Mouse (Mus musculus) 3T3-L1 (cell line): ENCODE measurements around the gene Unk.

Experiments
- DNase-seq: peaks from one replicate; pipeline ENCODE4 v3.0.0-alpha.2; 2015; ENCODE audit warnings: low read depth, low spot score

The Unk gene

GRCm38 (mm10) chr11:116029086-116029865 lies 846 bp upstream of the Unk start:
- no peak for DNase-seq

- peak; percentile 56 for DNase-seq
Measured at GRCm38 (mm10) chr11:116030898-116031845, 1.1 kb downstream of the Unk start.

- no peak for DNase-seq
Measured at GRCm38 (mm10) chr11:116034584-116034983, 4.5 kb downstream of the Unk start.

GRCm38 (mm10) chr11:116036671-116037070 lies 6.5 kb downstream of the Unk start:
- no peak for DNase-seq

GRCm38 (mm10) chr11:116037826-116038225 lies 7.7 kb downstream of the Unk start:
- DNase-seq: no peak

- DNase-seq: no peak
Measured at GRCm38 (mm10) chr11:116040593-116040992, 10.5 kb downstream of the Unk start.

- no peak for DNase-seq
Measured at GRCm38 (mm10) chr11:116041833-116042232, 11.7 kb downstream of the Unk start.

GRCm38 (mm10) chr11:116042372-116043138 lies 12.4 kb downstream of the Unk start:
- DNase-seq: peak; percentile 36

GRCm38 (mm10) chr11:116043286-116043685 lies 13.2 kb downstream of the Unk start:
- DNase-seq: peak; percentile 70

- DNase-seq: no peak
Measured at GRCm38 (mm10) chr11:116045173-116045572, 15.1 kb downstream of the Unk start.

- DNase-seq: no peak
Measured at GRCm38 (mm10) chr11:116049610-116050009, 19.5 kb downstream of the Unk start.

GRCm38 (mm10) chr11:116050196-116050595 lies 20.1 kb downstream of the Unk start:
- DNase-seq: no peak

- DNase-seq: no peak
Measured at GRCm38 (mm10) chr11:116053510-116054229, 23.5 kb downstream of the Unk start.

GRCm38 (mm10) chr11:116055873-116056272 lies 25.8 kb downstream of the Unk start:
- no peak for DNase-seq

- DNase-seq: no peak
Measured at GRCm38 (mm10) chr11:116057237-116057881, 27.2 kb downstream of the Unk start.

- DNase-seq: no peak
Measured at GRCm38 (mm10) chr11:116058022-116058614, 28.0 kb downstream of the Unk start.

- no peak for DNase-seq
Measured at GRCm38 (mm10) chr11:116058868-116059690, 29.0 kb downstream of the Unk start.

- no peak for DNase-seq
Measured at GRCm38 (mm10) chr11:116059691-116060025, 29.5 kb downstream of the Unk start.

GRCm38 (mm10) chr11:116060596-116060995 lies 30.5 kb downstream of the Unk start:
- no peak for DNase-seq
